Mouse (Mus musculus): ENCODE results near the gene Cry2. TPM values are rescaled to one million over a fixed set of nuclear protein-coding genes. Genes with fewer than 3 reads are reported as not detected.
"Not testable (repeated sequence)": the region's sequence is repeated elsewhere in the genome, so short reads cannot be mapped to it uniquely, and the experiment has no call there.

Cry2 gene
- 33.3 and 33.9 TPM in 2 replicates for polyA plus RNA-seq (2014; fragmentation: Nextera tagmentation; extraction: Ambion mirVana)

GRCm38 (mm10) chr2:92433578-92434374 lies at the start of gene Cry2:
Gene Cry2, minus strand, starts transcription at chr2:92434043.
- Histone ChIP-seq H3K9me3 (ENCODE audit: control insufficient read depth, low read length) (no peaks in the 10 kb centered on the region), H3K4me3 (replicated peaks; ENCODE audit: low read depth, low read length) (peak within 1 kb of the TSS; percentile 60), H3K4me2 (ENCODE audit: low read length) (peak within 1 kb of the TSS; percentile 88), H3K27me3 (ENCODE audit: control insufficient read depth, insufficient read depth, low read length) (no peaks in the 10 kb centered on the region), H3K27ac (replicated peaks; ENCODE audit: low read depth, low read length) (peak within 1 kb of the TSS; percentile 71), H3K36me3 (ENCODE audit: control insufficient read depth, insufficient read depth, low read length) (no peaks in the 10 kb centered on the region), H3K9ac (replicated peaks; ENCODE audit: low read length) (peak within 1 kb of the TSS; percentile 55), H3K4me1 (ENCODE audit: control insufficient read depth, insufficient read depth, low read length) (peaks cover 36% of the 10 kb centered on the region)
- WGBS: under 1% methylated on average over 76 of the region's 76 CpGs
- peak; percentile 98 for ATAC-seq (ENCODE audit: low FRiP score, low TSS enrichment)
- peak; percentile 99 for DNase-seq

GRCm38 (mm10) chr2:92483505-92483904 lies 49.7 kb upstream of the Cry2 start:
- no peaks in the 10 kb centered on the region for H3K36me3 ChIP-seq (ENCODE audit: control insufficient read depth, insufficient read depth, low read length)
- WGBS: 59% methylated on average over 5 of the region's 5 CpGs
- H3K27me3 ChIP-seq (ENCODE audit: control insufficient read depth, insufficient read depth, low read length): peaks cover 18% of the 10 kb centered on the region; the same call in 1 of the 2 replicates
- no peak overlapping the region for H3K4me2 ChIP-seq (ENCODE audit: low read length)
- no peak for DNase-seq
- no peak overlapping the region for H3K27ac ChIP-seq (replicated peaks; ENCODE audit: low read depth, low read length)
- no peak for ATAC-seq (ENCODE audit: low FRiP score, low TSS enrichment)
- no peaks in the 10 kb centered on the region for H3K4me1 ChIP-seq (ENCODE audit: control insufficient read depth, insufficient read depth, low read length)
- no peak overlapping the region for H3K4me3 ChIP-seq (replicated peaks; ENCODE audit: low read depth, low read length)
- no peak overlapping the region for H3K9ac ChIP-seq (replicated peaks; ENCODE audit: low read length)
- no peaks in the 10 kb centered on the region for H3K9me3 ChIP-seq (ENCODE audit: control insufficient read depth, low read length)

- H3K27me3 ChIP-seq (ENCODE audit: control insufficient read depth, insufficient read depth, low read length): peaks cover 18% of the 10 kb centered on the region; the same call in 1 of the 2 replicates
- H3K4me2 ChIP-seq (ENCODE audit: low read length): no peak overlapping the region
- H3K4me1 ChIP-seq (ENCODE audit: control insufficient read depth, insufficient read depth, low read length): no peaks in the 10 kb centered on the region
- H3K9me3 ChIP-seq (ENCODE audit: control insufficient read depth, low read length): no peaks in the 10 kb centered on the region
- DNase-seq (no peak), ATAC-seq (ENCODE audit: low FRiP score, low TSS enrichment) (no peak)
- WGBS: 76% methylated on average over 1 of the region's 1 CpGs
- H3K4me3 ChIP-seq (replicated peaks; ENCODE audit: low read depth, low read length): no peak overlapping the region
- H3K36me3 ChIP-seq (ENCODE audit: control insufficient read depth, insufficient read depth, low read length): no peaks in the 10 kb centered on the region
- no peak overlapping the region for H3K27ac ChIP-seq (replicated peaks; ENCODE audit: low read depth, low read length)
- no peak overlapping the region for H3K9ac ChIP-seq (replicated peaks; ENCODE audit: low read length)
Measured at GRCm38 (mm10) chr2:92482551-92482950, 48.7 kb upstream of the Cry2 start.

GRCm38 (mm10) chr2:92478313-92478688 lies 44.5 kb upstream of the Cry2 start:
- WGBS: 91% methylated on average over 4 of the region's 4 CpGs
- no peak for ATAC-seq (ENCODE audit: low FRiP score, low TSS enrichment)

GRCm38 (mm10) chr2:92477672-92478312 lies 43.9 kb upstream of the Cry2 start:
- Histone ChIP-seq H3K9me3 (ENCODE audit: control insufficient read depth, low read length) (no peaks in the 10 kb centered on the region), H3K27ac (replicated peaks; ENCODE audit: low read depth, low read length) (no peak overlapping the region), H3K4me2 (ENCODE audit: low read length) (no peak overlapping the region), H3K36me3 (ENCODE audit: control insufficient read depth, insufficient read depth, low read length) (no peaks in the 10 kb centered on the region), H3K27me3 (ENCODE audit: control insufficient read depth, insufficient read depth, low read length) (no peaks in the 10 kb centered on the region), H3K4me3 (replicated peaks; ENCODE audit: low read depth, low read length) (no peak overlapping the region), H3K4me1 (ENCODE audit: control insufficient read depth, insufficient read depth, low read length) (no peaks in the 10 kb centered on the region), H3K9ac (replicated peaks; ENCODE audit: low read length) (no peak overlapping the region)
- ATAC-seq (ENCODE audit: low FRiP score, low TSS enrichment) (no peak), DNase-seq (no peak)
- 77% methylated on average over 12 of the region's 12 CpGs for WGBS

More at GRCm38 (mm10) chr2:92478313-92478688, 44.5 kb upstream of the Cry2 start:
- H3K27me3 ChIP-seq (ENCODE audit: control insufficient read depth, insufficient read depth, low read length): no peaks in the 10 kb centered on the region
- H3K4me2 ChIP-seq (ENCODE audit: low read length): no peak overlapping the region
- H3K4me1 ChIP-seq (ENCODE audit: control insufficient read depth, insufficient read depth, low read length): no peaks in the 10 kb centered on the region
- no peak overlapping the region for H3K27ac ChIP-seq (replicated peaks; ENCODE audit: low read depth, low read length)
- DNase-seq: no peak
- H3K4me3 ChIP-seq (replicated peaks; ENCODE audit: low read depth, low read length): no peak overlapping the region
- no peak overlapping the region for H3K9ac ChIP-seq (replicated peaks; ENCODE audit: low read length)
- H3K36me3 ChIP-seq (ENCODE audit: control insufficient read depth, insufficient read depth, low read length): no peaks in the 10 kb centered on the region
- no peaks in the 10 kb centered on the region for H3K9me3 ChIP-seq (ENCODE audit: control insufficient read depth, low read length)

- not testable (repeated sequence) for ATAC-seq (ENCODE audit: low FRiP score, low TSS enrichment); H3K4me2 ChIP-seq (ENCODE audit: low read length); H3K9me3 ChIP-seq (ENCODE audit: control insufficient read depth, low read length); DNase-seq; H3K36me3 ChIP-seq (ENCODE audit: control insufficient read depth, insufficient read depth, low read length); H3K27me3 ChIP-seq (ENCODE audit: control insufficient read depth, insufficient read depth, low read length); H3K27ac ChIP-seq (replicated peaks; ENCODE audit: low read depth, low read length); H3K9ac ChIP-seq (replicated peaks; ENCODE audit: low read length); H3K4me3 ChIP-seq (replicated peaks; ENCODE audit: low read depth, low read length); H3K4me1 ChIP-seq (ENCODE audit: control insufficient read depth, insufficient read depth, low read length)
- 90% methylated on average over 7 of the region's 7 CpGs for WGBS
Measured at GRCm38 (mm10) chr2:92476580-92476979, 42.7 kb upstream of the Cry2 start.

- no peaks in the 10 kb centered on the region for H3K4me1 ChIP-seq (ENCODE audit: control insufficient read depth, insufficient read depth, low read length)
- H3K9me3 ChIP-seq (ENCODE audit: control insufficient read depth, low read length): no peaks in the 10 kb centered on the region
- no peak overlapping the region for H3K27ac ChIP-seq (replicated peaks; ENCODE audit: low read depth, low read length)
- no peak overlapping the region for H3K4me3 ChIP-seq (replicated peaks; ENCODE audit: low read depth, low read length)
- H3K27me3 ChIP-seq (ENCODE audit: control insufficient read depth, insufficient read depth, low read length): no peaks in the 10 kb centered on the region
- no peak overlapping the region for H3K9ac ChIP-seq (replicated peaks; ENCODE audit: low read length)
- no peak for DNase-seq
- H3K36me3 ChIP-seq (ENCODE audit: control insufficient read depth, insufficient read depth, low read length): no peaks in the 10 kb centered on the region
- H3K4me2 ChIP-seq (ENCODE audit: low read length): no peak overlapping the region
- WGBS: 64% methylated on average over 2 of the region's 2 CpGs
- ATAC-seq (ENCODE audit: low FRiP score, low TSS enrichment): no peak
Measured at GRCm38 (mm10) chr2:92475711-92476110, 41.9 kb upstream of the Cry2 start.

- WGBS: 95% methylated on average over 3 of the region's 3 CpGs
Measured at GRCm38 (mm10) chr2:92474920-92475319, 41.1 kb upstream of the Cry2 start.

More at GRCm38 (mm10) chr2:92474920-92475319, 41.1 kb upstream of the Cry2 start:
- Histone ChIP-seq H3K9ac (replicated peaks; ENCODE audit: low read length) (no peak overlapping the region), H3K9me3 (ENCODE audit: control insufficient read depth, low read length) (no peaks in the 10 kb centered on the region), H3K4me1 (ENCODE audit: control insufficient read depth, insufficient read depth, low read length) (no peaks in the 10 kb centered on the region), H3K27ac (replicated peaks; ENCODE audit: low read depth, low read length) (no peak overlapping the region), H3K27me3 (ENCODE audit: control insufficient read depth, insufficient read depth, low read length) (no peaks in the 10 kb centered on the region), H3K4me2 (ENCODE audit: low read length) (no peak overlapping the region), H3K36me3 (ENCODE audit: control insufficient read depth, insufficient read depth, low read length) (no peaks in the 10 kb centered on the region), H3K4me3 (replicated peaks; ENCODE audit: low read depth, low read length) (no peak overlapping the region)
- DNase-seq: no peak
- ATAC-seq (ENCODE audit: low FRiP score, low TSS enrichment): no peak
